Mouse (Mus musculus) myocyte (in vitro differentiated cells): ENCODE data around the gene Mdm2. TPM values are rescaled to one million over a fixed set of nuclear protein-coding genes. Genes with fewer than 3 reads are reported as not detected.

Experiments used
- H3K27me3 ChIP-seq: one replicate; pipeline ENCODE4 v1.6.1; 2011; ENCODE audit not compliant: control insufficient read depth, insufficient read depth, insufficient read length
- H3K36me3 ChIP-seq: one replicate; pipeline ENCODE4 v1.6.1; 2011; ENCODE audit not compliant: control insufficient read depth, insufficient read depth
- H3K4me2 ChIP-seq: one replicate; pipeline ENCODE4 v1.6.1; 2011; ENCODE audit warnings: low read depth, control low read depth
- H3K4me3 ChIP-seq: one replicate; pipeline ENCODE4 v1.5.1; 2011; ENCODE audit warnings: mild to moderate bottlenecking, control low read depth, moderate library complexity
- H3K79me2 ChIP-seq: one replicate; pipeline ENCODE4 v1.6.1; 2011; ENCODE audit not compliant: control insufficient read depth, insufficient read depth
- H3ac ChIP-seq: one replicate; pipeline ENCODE4 v1.6.1; 2011; ENCODE audit not compliant: control insufficient read depth, insufficient read length
- CEBPB ChIP-seq: IDR thresholded peaks from 2 replicates; pipeline ENCODE4 v1.6.1; 2011; ENCODE audit warnings: mild to moderate bottlenecking, moderate library complexity; ENCODE audit not compliant: poor library complexity, insufficient read depth, severe bottlenecking
- E2F4 ChIP-seq: IDR thresholded peaks from one replicate; pipeline ENCODE4 v1.6.1; 2011; ENCODE audit warnings: mild to moderate bottlenecking, control low read depth, moderate library complexity; ENCODE audit not compliant: insufficient read depth
- MAX ChIP-seq: IDR thresholded peaks from one replicate; pipeline ENCODE4 v1.6.1; 2011; ENCODE audit warnings: low read depth, mild to moderate bottlenecking, control low read depth
- MYOD1 ChIP-seq, 3 experiments: IDR thresholded peaks; one replicate each; pipeline ENCODE4 v1.6.1; 2011; ENCODE audit warnings: control low read depth in 2 of 3, low read depth in 2 of 3, mild to moderate bottlenecking in 2 of 3, moderate library complexity in 1 of 3; ENCODE audit not compliant: insufficient read length in 2 of 3, control insufficient read depth in 1 of 3
- MYOG ChIP-seq, 3 experiments: IDR thresholded peaks; one replicate each; pipeline ENCODE4 v1.6.1; 2011; ENCODE audit warnings: control low read depth in 2 of 3, low read depth in 2 of 3, mild to moderate bottlenecking in 2 of 3; ENCODE audit not compliant: insufficient read length in 2 of 3, control insufficient read depth in 1 of 3, insufficient read depth in 1 of 3
- POLR2A ChIP-seq: IDR thresholded peaks from one replicate; pipeline ENCODE4 v1.6.1; 2011; ENCODE audit warnings: low read depth, mild to moderate bottlenecking, control low read depth, moderate library complexity; ENCODE audit not compliant: insufficient read length
- POLR2AphosphoS2 ChIP-seq: IDR thresholded peaks from one replicate; pipeline ENCODE4 v1.6.1; 2011; ENCODE audit warnings: low read depth, control low read depth; ENCODE audit not compliant: insufficient read length
- REST ChIP-seq: IDR thresholded peaks from one replicate; pipeline ENCODE4 v1.6.1; 2011; ENCODE audit warnings: mild to moderate bottlenecking, control low read depth, moderate library complexity; ENCODE audit not compliant: insufficient read depth, insufficient read length
- SRF ChIP-seq: IDR thresholded peaks from one replicate; pipeline ENCODE4 v1.6.1; 2011; ENCODE audit warnings: low read depth; ENCODE audit not compliant: control insufficient read depth, insufficient read length
- TCF12 ChIP-seq: IDR thresholded peaks from one replicate; pipeline ENCODE4 v1.6.1; 2011; ENCODE audit warnings: mild to moderate bottlenecking, control low read depth; ENCODE audit not compliant: poor library complexity, insufficient read depth, severe bottlenecking
- TCF3 ChIP-seq: IDR thresholded peaks from one replicate; pipeline ENCODE4 v1.6.1; 2011; ENCODE audit warnings: low read depth, control low read depth; ENCODE audit not compliant: insufficient read length
- USF1 ChIP-seq: IDR thresholded peaks from one replicate; pipeline ENCODE4 v1.6.1; 2011; ENCODE audit warnings: low read depth, mild to moderate bottlenecking, control low read depth, moderate library complexity
- polyA plus RNA-seq: library from polyadenylated mRNA; unstranded; fragments of >200 nt; fragmentation: generic; extraction: Trizol; gene quantifications from one replicate; pipeline ENCODE4 v1.2.1, GENCODE M21; 2012; ENCODE audit warnings: missing spikeins

The Mdm2 gene
- polyA plus RNA-seq, 1 experiment = 23.2 TPM

DNA sequence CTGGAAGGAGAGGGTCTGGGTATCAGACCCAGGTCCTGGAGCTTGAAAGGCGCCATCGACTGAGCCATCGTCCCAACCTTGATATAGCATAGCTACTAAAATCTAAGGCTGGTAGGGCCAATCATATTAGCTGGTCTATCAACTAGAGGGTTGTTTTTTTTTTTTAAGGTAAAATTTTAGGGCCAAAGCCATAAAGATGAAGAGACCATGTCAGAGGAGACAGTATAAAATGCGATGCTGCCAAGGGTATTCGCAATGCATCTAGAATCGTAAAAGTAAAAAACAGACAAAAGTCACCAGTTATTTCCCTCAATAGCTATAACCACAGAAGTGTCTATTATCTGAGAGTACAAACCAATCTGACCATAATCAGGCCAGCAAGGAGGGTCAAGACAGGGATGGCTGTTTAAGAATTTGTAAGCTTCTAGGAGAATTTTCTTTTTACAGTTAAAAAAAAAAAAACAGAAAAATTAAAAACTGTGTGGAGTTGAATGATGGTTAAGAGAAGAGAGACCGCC lies 41.8 kb upstream of the Mdm2 start:
- H3K27me3 ChIP-seq = no peaks in the 10 kb centered on the region
- no peak overlapping the region for H3K4me3 ChIP-seq
- H3K36me3 ChIP-seq = peaks cover 37% of the 10 kb centered on the region
- no peak overlapping the region for H3K4me2 ChIP-seq
- TF ChIP-seq E2F4 (no peak), USF1 (no peak), TCF12 (no peak), POLR2AphosphoS2 (no peak), POLR2A (no peak), TCF3 (no peak), MYOG (IDR thresholded peaks at IDR 0.05; ENCODE audit: control insufficient read depth in 1 of 3, insufficient read depth in 1 of 3, insufficient read length in 2 of 3, low read depth in 2 of 3) (no peak), MYOD1 (IDR thresholded peaks at IDR 0.05; ENCODE audit: control insufficient read depth in 1 of 3, insufficient read length in 2 of 3, low read depth in 2 of 3) (no peak), SRF (no peak)
- H3K79me2 ChIP-seq = no peaks in the 10 kb centered on the region
- H3ac ChIP-seq = no peak overlapping the region

DNA sequence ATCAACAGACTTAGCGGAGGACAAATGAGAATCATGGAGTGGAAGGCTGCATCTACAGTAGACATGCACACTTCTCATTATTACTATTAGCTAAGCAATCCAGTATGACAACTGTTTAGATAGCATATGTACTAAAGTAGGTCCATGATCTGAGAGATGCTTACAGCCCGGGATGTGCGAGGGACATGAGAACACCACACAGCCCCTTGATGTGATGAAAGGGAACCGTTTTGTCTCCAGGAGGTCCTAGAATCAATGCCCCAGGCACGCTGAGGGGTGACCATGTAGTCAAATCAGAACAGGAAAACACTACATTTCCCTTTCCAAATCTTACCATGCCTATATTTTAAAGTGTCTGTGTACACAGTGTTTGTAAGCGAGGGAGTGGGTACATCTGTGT lies 41.2 kb upstream of the Mdm2 start:
- Histone ChIP-seq H3ac (no peak overlapping the region), H3K4me2 (no peak overlapping the region), H3K4me3 (no peak overlapping the region), H3K79me2 (no peaks in the 10 kb centered on the region), H3K36me3 (peaks cover 31% of the 10 kb centered on the region), H3K27me3 (no peaks in the 10 kb centered on the region)
- TF ChIP-seq POLR2A = no peak
- no peak for TF ChIP-seq SRF
- TF ChIP-seq MYOG (IDR thresholded peaks at IDR 0.05; ENCODE audit: control insufficient read depth in 1 of 3, insufficient read depth in 1 of 3, insufficient read length in 2 of 3, low read depth in 2 of 3) = no peak
- no peak for TF ChIP-seq E2F4
- no peak for TF ChIP-seq CEBPB
- TF ChIP-seq MYOD1 (IDR thresholded peaks at IDR 0.05; ENCODE audit: control insufficient read depth in 1 of 3, insufficient read length in 2 of 3, low read depth in 2 of 3) = no peak
- no peak for TF ChIP-seq MAX
- TF ChIP-seq TCF3 = no peak
- TF ChIP-seq USF1 = no peak
- no peak for TF ChIP-seq REST
- no peak for TF ChIP-seq POLR2AphosphoS2
- TF ChIP-seq TCF12 = no peak

DNA sequence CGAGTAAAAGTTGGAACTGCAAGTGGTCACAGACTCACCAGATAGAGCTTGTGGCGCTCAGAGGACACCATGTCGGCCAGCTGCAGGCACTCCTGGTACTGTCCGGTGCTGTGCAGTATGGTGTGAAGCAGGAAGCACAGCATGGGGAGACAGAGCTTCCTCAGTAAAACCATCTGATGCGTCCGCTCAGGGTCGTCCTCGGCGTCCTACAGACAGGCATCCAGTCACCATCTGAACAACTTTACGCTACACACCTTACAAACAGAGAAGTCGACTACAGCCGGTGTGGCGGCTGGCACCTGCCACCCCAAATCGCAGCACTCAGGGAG lies 40.7 kb upstream of the Mdm2 start:
- Histone ChIP-seq H3K4me3 (no peak overlapping the region), H3K79me2 (no peaks in the 10 kb centered on the region), H3K4me2 (no peak overlapping the region), H3K36me3 (peaks cover 30% of the 10 kb centered on the region), H3K27me3 (no peaks in the 10 kb centered on the region), H3ac (no peak overlapping the region)
- no peak for TF ChIP-seq MAX
- TF ChIP-seq MYOD1 (IDR thresholded peaks at IDR 0.05; ENCODE audit: control insufficient read depth in 1 of 3, insufficient read length in 2 of 3, low read depth in 2 of 3) = no peak
- TF ChIP-seq TCF3 = no peak
- no peak for TF ChIP-seq POLR2A
- TF ChIP-seq USF1 = no peak
- no peak for TF ChIP-seq REST
- TF ChIP-seq E2F4 = no peak
- TF ChIP-seq CEBPB = no peak
- TF ChIP-seq POLR2AphosphoS2 = no peak

DNA sequence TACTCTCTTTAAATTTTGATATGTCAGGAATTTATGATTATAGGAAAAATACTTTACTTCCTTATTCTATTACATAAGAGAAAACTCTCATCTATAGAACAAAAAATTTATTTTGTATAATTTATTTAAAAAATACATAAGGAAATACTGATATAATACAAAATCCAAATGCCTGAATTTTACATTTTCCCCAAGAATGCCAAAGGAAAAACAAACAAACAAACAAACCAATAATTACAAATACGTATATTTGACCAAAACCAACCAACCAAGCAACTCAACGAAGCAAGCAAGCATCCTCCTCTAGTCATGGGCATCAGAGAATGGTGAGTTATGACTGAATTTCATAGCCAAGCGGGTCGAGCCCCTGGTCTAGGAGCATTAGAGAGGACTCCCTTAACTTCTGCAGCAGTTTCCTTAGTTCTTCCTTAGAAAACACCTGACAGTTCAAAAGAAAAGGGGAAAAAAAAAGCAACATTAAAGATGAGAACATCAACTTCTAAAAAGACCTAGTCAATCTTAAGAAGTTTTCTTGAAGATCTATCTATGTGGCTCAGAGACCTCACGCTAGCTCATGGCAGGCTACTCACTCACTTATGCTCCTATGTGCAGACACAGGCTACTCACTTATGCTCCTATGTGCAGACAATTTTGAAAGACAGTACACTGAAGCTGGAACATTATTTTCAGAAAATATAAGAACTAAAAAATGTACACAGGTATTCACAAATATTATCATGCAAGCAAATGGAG lies 40.1 kb upstream of the Mdm2 start:
- no peak overlapping the region for H3K4me2 ChIP-seq
- H3K36me3 ChIP-seq = peaks cover 30% of the 10 kb centered on the region
- no peak overlapping the region for H3ac ChIP-seq
- no peaks in the 10 kb centered on the region for H3K79me2 ChIP-seq
- TF ChIP-seq MYOD1 (IDR thresholded peaks at IDR 0.05; ENCODE audit: control insufficient read depth in 1 of 3, insufficient read length in 2 of 3, low read depth in 2 of 3) (no peak), TCF12 (no peak), REST (no peak), TCF3 (no peak), MYOG (IDR thresholded peaks at IDR 0.05; ENCODE audit: control insufficient read depth in 1 of 3, insufficient read depth in 1 of 3, insufficient read length in 2 of 3, low read depth in 2 of 3) (no peak), POLR2A (no peak), USF1 (no peak), MAX (no peak), E2F4 (no peak), CEBPB (no peak), SRF (no peak), POLR2AphosphoS2 (no peak)
- H3K27me3 ChIP-seq = no peaks in the 10 kb centered on the region
- H3K4me3 ChIP-seq = no peak overlapping the region
